Mouse (Mus musculus) bone marrow macrophage, adult 2 months (primary cell): ENCODE data around the gene Hmgb1.

Experiments
- CTCF ChIP-seq: IDR thresholded peaks from 2 replicates; pipeline ENCODE4 v1.5.1; 2012; ENCODE audit warnings: low read depth, mild to moderate bottlenecking, low read length, moderate library complexity
- POLR2A ChIP-seq: IDR thresholded peaks from 2 replicates; pipeline ENCODE4 v1.6.1; 2012; ENCODE audit warnings: mild to moderate bottlenecking, low read depth, low read length, borderline replicate concordance

GRCm38 (mm10) chr5:149164881-149165280 is 19.4 kb downstream of the Hmgb1 start:
- no peak for TF ChIP-seq CTCF
- no peak for TF ChIP-seq POLR2A
